Mouse (Mus musculus): ENCODE data around the gene Tmem126b. TPM values are rescaled to one million over a fixed set of nuclear protein-coding genes. Genes with fewer than 3 reads are reported as not detected.

The Tmem126b gene
- total RNA-seq (2021), result 10 to 100 TPM; 13.2 to 14.0 TPM
- long read RNA-seq, experiment 1, transcript Tmem126b-201 (5 exons, 2,259 nt), result major isoform, 22 of 22 reads
- long read RNA-seq, experiment 1, partial matches to known transcripts, result 0 of 22 reads
- long read RNA-seq, experiment 1, other reads (novel, unspliced or antisense), result 0 of 22 reads
- long read RNA-seq, experiment 2, transcript Tmem126b-201 (5 exons, 2,259 nt), result major isoform, 33 of 36 reads
- long read RNA-seq, experiment 2, partial matches to known transcripts, result 2 of 36 reads
- long read RNA-seq, experiment 2, other reads (novel, unspliced or antisense), result 1 of 36 reads

DNA sequence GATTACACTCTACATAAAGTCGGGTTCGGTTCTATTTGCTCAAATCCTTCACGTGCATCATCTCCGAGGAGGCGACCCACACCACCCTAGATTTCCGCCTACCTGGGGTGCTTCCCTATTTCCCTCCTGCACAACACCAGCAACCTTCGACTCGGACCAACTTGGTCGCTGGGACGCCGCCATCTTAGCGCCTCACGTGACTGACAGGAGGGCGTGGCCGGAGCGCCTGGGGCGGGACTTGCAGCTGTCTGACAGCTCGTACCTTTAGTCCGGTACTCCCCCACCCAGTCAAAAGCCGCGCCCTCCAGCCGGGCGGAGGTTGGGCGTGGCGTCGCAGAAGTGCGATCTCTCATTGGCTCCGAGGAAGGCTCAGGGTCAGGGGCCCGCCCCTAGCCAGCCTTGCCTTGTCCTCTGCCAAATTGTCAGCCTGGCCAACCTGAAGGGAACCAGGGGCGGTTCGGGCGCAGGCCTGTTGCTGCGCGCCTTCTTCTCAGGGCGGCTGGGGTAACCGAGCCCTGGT lies at the start of gene Tmem126b:
Tmem126b (minus strand) TSS at position 209 of the 520 bp plus-strand sequence.
- DNase-seq, result peak; percentile 98

- DNase-seq, result no peak
Observed at GRCm38 (mm10) chr7:90512293-90512692, 36.5 kb upstream of the Tmem126b start.

DNA sequence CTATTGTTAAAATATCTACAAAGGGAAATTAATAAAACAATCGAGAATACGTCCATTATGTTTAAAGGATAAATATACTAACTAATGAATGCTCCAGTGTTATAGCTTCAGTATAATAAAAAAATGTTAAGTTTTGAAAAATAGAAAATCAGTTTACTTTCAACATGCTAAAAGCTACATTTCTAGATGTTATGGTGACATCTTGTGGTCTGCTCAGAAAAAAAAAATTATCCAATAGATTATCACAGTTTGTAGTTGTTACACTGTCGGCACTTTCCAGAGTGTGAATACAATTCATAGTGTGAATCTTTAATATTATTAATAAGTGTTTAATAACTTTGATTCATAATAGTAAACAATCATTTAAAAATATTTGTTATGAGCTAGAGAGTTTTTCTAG lies 32.3 kb upstream of the Tmem126b start:
- DNase-seq, result no peak

DNA sequence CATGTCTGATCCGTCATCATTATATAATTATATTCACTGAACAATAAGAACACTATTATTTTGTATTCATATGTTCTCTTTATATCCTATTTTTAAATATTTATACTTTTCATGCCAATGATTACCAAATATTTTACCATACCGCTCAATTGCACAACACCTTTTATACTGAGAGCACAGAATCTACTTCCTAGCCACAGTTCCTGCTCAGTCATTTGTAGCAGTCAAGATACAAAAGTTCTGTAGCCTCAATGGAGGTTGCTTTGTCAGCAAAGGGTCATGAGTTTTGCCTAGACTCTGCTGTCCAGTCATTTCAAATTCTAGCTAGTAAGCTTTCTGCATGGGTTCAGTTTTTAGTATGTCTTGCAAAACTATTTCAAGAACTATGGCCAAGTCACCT lies 6.8 kb upstream of the Tmem126b start:
- DNase-seq, result no peak

GRCm38 (mm10) chr7:90476313-90477245 lies 778 bp upstream of the Tmem126b start, which contains the start of gene Dlg2:
TSS of gene Dlg2 (plus strand) at chr7:90476672.
- no peak for DNase-seq

GRCm38 (mm10) chr7:90473511-90473910 lies 2.3 kb downstream of the Tmem126b start:
- no peak for DNase-seq

DNA sequence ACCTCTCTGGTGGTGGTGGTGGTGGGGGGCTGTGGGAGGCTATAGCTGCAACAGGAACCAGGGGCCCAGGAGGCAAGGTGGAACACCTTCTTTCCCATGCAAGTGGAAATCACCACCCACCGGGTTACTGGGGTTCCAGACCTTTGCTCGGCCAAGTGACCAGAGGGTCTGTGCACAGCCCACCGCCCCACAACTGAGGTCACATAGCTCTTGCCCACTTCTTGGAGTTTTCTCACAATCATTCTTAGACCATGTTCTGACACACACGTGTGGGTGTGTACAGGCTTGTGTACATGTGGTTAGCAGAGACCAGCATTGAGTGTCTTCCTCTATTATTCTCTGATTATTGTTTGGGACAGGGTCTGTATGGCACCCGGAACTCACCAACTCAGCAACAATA lies 14.4 kb downstream of the Tmem126b start:
- no peak for DNase-seq

DNA sequence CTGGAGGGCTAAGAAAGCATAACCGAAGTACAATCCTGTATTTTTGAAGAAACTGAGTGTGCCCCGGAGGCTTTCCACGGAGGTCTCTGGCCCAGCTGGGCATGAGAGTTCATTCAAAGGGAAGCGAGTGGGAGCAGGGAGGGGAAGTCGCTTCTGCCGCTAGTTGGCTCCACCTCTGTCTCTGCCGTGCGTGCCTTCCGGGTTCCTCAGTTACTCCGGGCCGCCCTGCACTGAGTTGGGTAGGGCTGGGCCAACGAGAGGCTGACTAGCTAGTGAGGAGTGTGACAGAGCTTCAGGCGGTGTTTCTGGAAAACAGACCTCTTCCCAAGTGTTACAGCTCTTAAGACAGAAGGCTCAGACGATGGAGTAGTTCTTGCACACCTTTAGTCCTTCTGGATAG lies 14.9 kb downstream of the Tmem126b start:
- peak; percentile 24 for DNase-seq

DNA sequence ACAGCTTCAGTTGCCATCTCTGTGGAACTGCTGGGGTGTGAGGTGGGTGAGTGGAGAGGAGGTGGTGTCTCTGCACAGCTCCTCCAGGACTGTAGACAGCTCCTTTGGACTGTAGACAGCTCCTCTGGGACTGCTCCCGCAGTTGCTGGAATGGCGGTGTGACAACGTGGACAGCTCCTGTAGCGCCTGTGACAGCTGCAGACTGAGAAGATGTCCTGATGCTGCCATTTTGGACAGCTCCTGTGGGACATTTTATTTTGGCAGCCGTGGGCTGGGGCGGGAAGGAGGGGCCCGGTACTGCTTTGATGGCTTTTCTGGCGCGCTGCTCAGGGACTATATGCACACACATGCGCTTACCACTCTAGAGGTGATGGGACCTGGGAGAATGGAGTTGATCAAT lies 15.5 kb downstream of the Tmem126b start:
- peak; percentile 8 for DNase-seq

DNA sequence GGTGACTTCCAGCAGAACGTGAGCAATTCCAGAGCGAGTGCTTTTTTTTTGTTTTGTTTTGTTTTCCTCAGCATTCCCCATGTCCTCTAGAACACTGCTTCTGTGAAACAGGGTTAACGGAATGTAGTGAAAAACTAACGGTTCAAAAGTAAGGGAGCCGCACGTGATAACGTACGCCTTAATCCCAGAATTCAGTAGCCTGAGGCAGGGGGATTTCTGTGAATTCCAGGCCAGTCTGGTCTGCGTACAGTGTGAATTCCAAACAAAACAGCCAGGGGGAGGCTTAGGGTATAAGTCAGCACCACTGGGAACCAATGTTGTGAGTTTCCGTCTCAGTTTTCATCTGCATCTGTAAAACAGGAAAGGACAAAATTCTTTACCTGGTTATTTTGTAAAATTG lies 18.3 kb downstream of the Tmem126b start:
- no peak for DNase-seq

DNA sequence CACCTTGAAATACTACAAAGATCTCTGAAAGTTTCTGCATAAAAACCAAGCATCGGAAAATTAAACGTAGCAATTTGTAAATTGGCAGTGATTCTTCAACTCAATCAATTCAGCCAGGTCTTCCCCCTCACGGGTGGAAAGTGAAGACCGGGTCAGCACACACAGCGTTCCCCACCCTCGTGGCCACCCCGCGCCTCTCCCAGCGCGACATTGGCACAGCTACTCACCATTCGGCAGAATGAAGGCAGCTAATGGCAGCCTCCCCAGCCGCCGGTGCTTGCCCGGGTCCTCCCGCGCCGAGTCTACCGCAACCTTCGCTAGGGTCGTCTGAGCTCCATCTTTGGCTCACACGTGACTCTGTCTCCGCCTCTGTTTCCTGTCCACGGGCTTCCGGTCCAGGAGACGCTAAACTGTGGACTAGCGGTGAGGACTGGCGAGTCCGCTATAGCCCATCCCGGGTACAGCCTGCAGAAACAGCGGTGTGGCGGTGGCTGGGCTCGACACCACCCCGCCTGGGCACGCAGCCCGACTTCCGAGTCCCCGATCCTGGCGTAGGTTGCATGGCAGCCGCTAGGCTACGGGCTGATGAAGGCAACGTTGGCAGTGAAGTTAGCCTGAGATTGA lies 18.8 kb downstream of the Tmem126b start, which contains the start of gene Tmem126a:
Tmem126a (minus strand) TSS at position 385 of the 624 bp plus-strand sequence.
- peak; percentile 87 for DNase-seq

GRCm38 (mm10) chr7:90456149-90456844 lies 19.5 kb downstream of the Tmem126b start:
- no peak for DNase-seq

GRCm38 (mm10) chr7:90444206-90444605 lies 31.6 kb downstream of the Tmem126b start:
- DNase-seq, result no peak

DNA sequence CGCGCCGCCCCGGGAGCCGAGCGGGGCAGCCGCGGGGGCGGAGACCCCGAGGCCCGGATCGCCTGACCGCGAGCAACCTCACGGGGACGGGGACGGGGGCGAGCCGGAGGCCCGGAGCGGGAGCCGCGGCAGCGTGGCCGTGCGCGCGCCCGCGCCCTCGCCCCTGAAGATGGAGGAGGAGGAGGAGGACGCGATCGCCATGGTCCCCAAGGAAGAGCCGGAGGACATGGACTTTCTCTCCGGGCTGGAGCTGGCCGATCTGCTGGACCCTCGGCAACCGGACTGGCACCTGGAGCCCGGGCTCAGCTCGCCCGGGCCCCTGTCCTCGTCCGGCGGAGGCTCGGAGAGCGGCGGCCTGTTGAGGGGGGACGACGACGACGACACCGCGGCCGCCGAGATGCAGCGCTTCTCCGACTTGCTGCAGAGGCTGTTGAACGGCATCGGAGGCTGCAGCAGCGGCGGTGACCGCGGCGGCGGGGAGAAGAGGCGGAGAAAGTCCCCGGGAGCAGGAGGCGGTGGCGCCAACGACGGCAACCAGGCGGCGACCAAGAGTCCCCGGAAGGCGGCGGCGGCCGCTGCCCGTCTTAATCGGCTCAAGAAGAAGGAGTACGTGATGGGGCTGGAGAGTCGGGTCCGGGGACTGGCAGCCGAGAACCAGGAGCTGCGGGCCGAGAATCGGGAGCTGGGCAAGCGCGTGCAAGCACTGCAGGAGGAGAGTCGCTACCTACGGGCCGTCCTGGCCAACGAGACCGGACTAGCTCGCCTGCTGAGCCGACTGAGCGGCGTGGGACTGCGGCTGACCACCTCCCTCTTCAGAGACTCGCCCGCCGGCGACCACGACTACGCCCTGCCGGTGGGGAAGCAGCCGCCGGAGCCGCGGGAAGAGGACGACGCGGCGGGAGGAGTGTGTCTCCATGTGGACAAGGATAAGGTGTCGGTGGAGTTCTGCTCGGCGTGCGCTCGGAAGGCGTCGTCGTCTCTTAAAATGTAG lies 32.4 kb downstream of the Tmem126b start:
- peak; percentile 75 for DNase-seq

- peak; percentile 92 for DNase-seq
Observed at GRCm38 (mm10) chr7:90442518-90443080, 33.2 kb downstream of the Tmem126b start, which contains the start of gene Crebzf. TSS of gene Crebzf (plus strand) at chr7:90442729.

- no peak for DNase-seq
Observed at GRCm38 (mm10) chr7:90442070-90442469, 33.7 kb downstream of the Tmem126b start.

DNA sequence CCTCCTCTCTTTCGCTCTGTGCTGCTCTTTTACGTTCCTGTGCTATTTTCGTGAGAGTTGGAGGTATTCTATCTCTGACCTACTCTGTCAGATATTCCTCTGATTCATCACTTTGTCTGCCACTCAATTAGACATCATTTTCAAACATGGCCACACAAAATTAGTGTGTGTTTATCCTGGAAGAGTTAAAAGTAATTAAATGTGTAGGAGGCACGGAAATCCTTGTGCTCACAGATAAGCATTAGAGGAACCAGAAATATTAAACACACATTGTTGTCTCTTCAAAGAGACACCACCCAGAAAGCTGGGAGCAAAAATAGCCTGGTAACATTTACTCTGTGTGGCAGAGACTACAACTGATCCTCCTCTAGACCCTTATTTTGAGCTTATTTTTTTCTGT lies 35.8 kb downstream of the Tmem126b start:
- DNase-seq, result no peak

GRCm38 (mm10) chr7:90432221-90432620 lies 43.6 kb downstream of the Tmem126b start:
- DNase-seq, result no peak

DNA sequence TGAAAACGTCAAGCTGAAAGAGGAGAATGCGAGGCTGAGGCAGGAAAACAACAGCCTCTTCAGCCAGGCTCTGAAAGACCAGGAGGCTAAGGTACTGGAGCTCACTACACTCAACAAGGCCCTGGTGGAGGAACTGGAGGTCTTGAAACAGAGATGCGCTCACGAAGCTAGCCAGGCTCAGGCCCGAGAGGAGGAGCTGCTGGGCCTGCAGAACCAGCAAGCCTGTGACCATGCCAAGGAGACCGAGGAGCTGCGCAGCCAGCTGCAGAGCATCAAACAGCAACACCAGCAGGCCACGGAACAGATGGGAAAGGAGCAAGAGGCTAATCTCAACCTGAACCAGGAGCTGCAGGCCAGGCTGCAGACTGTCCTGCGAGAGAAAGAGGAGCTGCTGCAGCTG lies 48.8 kb downstream of the Tmem126b start:
- no peak for DNase-seq

Measured in gastrocnemius, postnatal 10 days (tissue).